22 mouse cellular contexts compared by ENCODE assay signal in genomic region chr11:32798445-32798844, GRCm38 (mm10). TPM values are rescaled to one million over a fixed set of nuclear protein-coding genes. Genes with fewer than 3 reads are reported as not detected.
DNase-seq lines count a peak whose midpoint lies in the region; ATAC-seq and TF ChIP-seq lines count a peak whose summit lies in the region.
"Had no signal": no experiment of that assay in that cellular context is flagged by ENCODE, and none has a peak within 500 bp of the region (broad histone marks: within the 10 kb centered on the region; RNA-seq: fewer than 3 reads in every experiment).

No protein-coding gene starts in this region.

- no peak overlapping the region for H3K4me2 ChIP-seq in forebrain, embryonic 15.5 days (replicated peaks)
- H3K4me2 ChIP-seq in forebrain, postnatal 0 days (ENCODE audit: low read depth): no peak overlapping the region
- no peak overlapping the region for H3K4me2 ChIP-seq in kidney, embryonic 14.5 days (replicated peaks; ENCODE audit: low read depth, low read length)
- no peak overlapping the region for H3K4me2 ChIP-seq in neural tube, embryonic 14.5 days (ENCODE audit: low read depth, low read length)
- H3K4me2 ChIP-seq: liver, embryonic 11.5 days had no signal

- 0 out of 2 replicates have a peak, but pooled peaks have one; percentile 23 for ATAC-seq in forebrain, embryonic 15.5 days (replicated peaks)
- no peak for ATAC-seq in forebrain, postnatal 0 days
- peak; percentile 56; the same call in 1 of the 2 replicates for ATAC-seq in kidney, embryonic 14.5 days (ENCODE audit: low FRiP score, low TSS enrichment)
- peak; percentile 39; the same call in 1 of the 2 replicates for ATAC-seq in neural tube, embryonic 14.5 days (ENCODE audit: low read depth)
- ATAC-seq: forebrain, embryonic 14.5 days; midbrain, embryonic 16.5 days had no signal

- H3K36me3 ChIP-seq in forebrain, embryonic 15.5 days: no peaks in the 10 kb centered on the region
- H3K36me3 ChIP-seq in forebrain, postnatal 0 days (ENCODE audit: insufficient read depth): no peaks in the 10 kb centered on the region
- H3K36me3 ChIP-seq in kidney, embryonic 14.5 days (ENCODE audit: control insufficient read depth, insufficient read depth, low read length): no peaks in the 10 kb centered on the region
- H3K36me3 ChIP-seq in neural tube, embryonic 14.5 days (ENCODE audit: control insufficient read depth, insufficient read depth, low read length): no peaks in the 10 kb centered on the region
- no peaks in the 10 kb centered on the region for H3K36me3 ChIP-seq in thymus, adult 2 months (ENCODE audit: control insufficient read depth, insufficient read depth, low read length)

- no peak overlapping the region for H3K4me3 ChIP-seq in forebrain, embryonic 15.5 days
- no peak overlapping the region for H3K4me3 ChIP-seq in forebrain, postnatal 0 days (ENCODE audit: low read depth, low read length)
- H3K4me3 ChIP-seq in kidney, embryonic 14.5 days (ENCODE audit: low read length): no peak overlapping the region
- H3K4me3 ChIP-seq in neural tube, embryonic 14.5 days (ENCODE audit: low read depth, low read length): no peak overlapping the region
- no peak overlapping the region for H3K4me3 ChIP-seq in thymus, adult 2 months (ENCODE audit: control insufficient read depth, insufficient read depth, low read length)

- TF ChIP-seq POLR2A in thymus, adult 2 months (IDR thresholded peaks at IDR 0.05; ENCODE audit: control insufficient read depth, extremely low read depth, insufficient read depth, low read length, poor library complexity): no peak

- no peak overlapping the region for H3K9ac ChIP-seq in forebrain, embryonic 15.5 days (replicated peaks)
- no peak overlapping the region for H3K9ac ChIP-seq in forebrain, postnatal 0 days
- no peak overlapping the region for H3K9ac ChIP-seq in kidney, embryonic 14.5 days (ENCODE audit: low read depth, low read length)
- no peak overlapping the region for H3K9ac ChIP-seq in neural tube, embryonic 14.5 days (replicated peaks; ENCODE audit: low read depth, low read length)

- WGBS in forebrain, embryonic 15.5 days: 74% methylated on average over 4 of the region's 4 CpGs
- 60% methylated on average over 4 of the region's 4 CpGs for WGBS in forebrain, postnatal 0 days
- WGBS in kidney, embryonic 14.5 days: 29% methylated on average over 4 of the region's 4 CpGs
- 37% methylated on average over 4 of the region's 4 CpGs for WGBS in neural tube, embryonic 14.5 days
- WGBS in thymus, adult 2 months: 85% methylated on average over 4 of the region's 4 CpGs

- no peaks in the 10 kb centered on the region for H3K9me3 ChIP-seq in forebrain, embryonic 15.5 days
- no peaks in the 10 kb centered on the region for H3K9me3 ChIP-seq in forebrain, postnatal 0 days (ENCODE audit: low read length)
- H3K9me3 ChIP-seq in kidney, embryonic 14.5 days (ENCODE audit: control insufficient read depth, low read length): no peaks in the 10 kb centered on the region
- no peaks in the 10 kb centered on the region for H3K9me3 ChIP-seq in neural tube, embryonic 14.5 days (ENCODE audit: control insufficient read depth, low read length)

- no peak for TF ChIP-seq CTCF in forebrain, postnatal 0 days (IDR thresholded peaks at IDR 0.05; ENCODE audit: low read depth)
- TF ChIP-seq CTCF in thymus, adult 2 months (IDR thresholded peaks at IDR 0.05; ENCODE audit: borderline replicate concordance, control insufficient read depth, extremely low read depth, insufficient read depth, low read length, poor library complexity): no peak

- H3K4me1 ChIP-seq in forebrain, embryonic 15.5 days: peaks cover 13% of the 10 kb centered on the region
- H3K4me1 ChIP-seq in forebrain, postnatal 0 days (ENCODE audit: insufficient read depth): no peaks in the 10 kb centered on the region
- peaks cover 7% of the 10 kb centered on the region for H3K4me1 ChIP-seq in kidney, embryonic 14.5 days (ENCODE audit: control insufficient read depth, insufficient read depth, low read length)
- H3K4me1 ChIP-seq in neural tube, embryonic 14.5 days (ENCODE audit: control insufficient read depth, insufficient read depth, low read length): peaks cover 5% of the 10 kb centered on the region; the same call in 1 of the 2 replicates
- no peaks in the 10 kb centered on the region for H3K4me1 ChIP-seq in thymus, adult 2 months (replicated peaks; ENCODE audit: control insufficient read depth, insufficient read depth, low read length)

- H3K27ac ChIP-seq in forebrain, embryonic 15.5 days (replicated peaks): no peak overlapping the region
- H3K27ac ChIP-seq in forebrain, postnatal 0 days (ENCODE audit: low read depth, low read length): no peak overlapping the region
- no peak overlapping the region for H3K27ac ChIP-seq in kidney, embryonic 14.5 days (ENCODE audit: low read depth, low read length)
- H3K27ac ChIP-seq in neural tube, embryonic 14.5 days (ENCODE audit: low read depth, low read length): no peak overlapping the region
- no peak overlapping the region for H3K27ac ChIP-seq in thymus, adult 2 months (ENCODE audit: control insufficient read depth, insufficient read depth, low read length)

- no peak for DNase-seq in forebrain, postnatal 0 days
- DNase-seq in kidney, postnatal 36 days: no peak
- DNase-seq in neural tube, embryonic 10.5 days (ENCODE audit: extremely low spot score, low spot score): no peak
- DNase-seq in right cerebral cortex, postnatal 25 days: no peak
- no peak for DNase-seq in thymus, adult 2 months
- DNase-seq: adrenal gland, postnatal 14 days; kidney, adult 9 months; thymus, postnatal 25 days had no signal

- no peaks in the 10 kb centered on the region for H3K27me3 ChIP-seq in forebrain, embryonic 15.5 days
- H3K27me3 ChIP-seq in forebrain, postnatal 0 days (ENCODE audit: insufficient read depth, low read length): no peaks in the 10 kb centered on the region
- no peaks in the 10 kb centered on the region for H3K27me3 ChIP-seq in kidney, embryonic 14.5 days (ENCODE audit: control insufficient read depth, insufficient read depth, low read length)
- no peaks in the 10 kb centered on the region for H3K27me3 ChIP-seq in neural tube, embryonic 14.5 days (ENCODE audit: control insufficient read depth, insufficient read depth, low read length)
- H3K27me3 ChIP-seq in thymus, adult 2 months (ENCODE audit: control insufficient read depth, insufficient read depth, low read length): no peaks in the 10 kb centered on the region

RNA-seq across cellular contexts. Expression of gene Smim23, which starts 26.0 kb away (rescaled TPM):
- not detected in 2 replicates for polyA plus RNA-seq in forebrain, embryonic 15.5 days (2015; fragmentation: Nextera tagmentation; extraction: Ambion mirVana)
- total RNA-seq in forebrain, postnatal 0 days (2014; rRNA removed): not detected in 2 replicates
- not detected in 2 replicates for polyA plus RNA-seq in forebrain, postnatal 0 days (2015; fragmentation: Nextera tagmentation; extraction: Ambion mirVana)
- polyA plus RNA-seq in kidney, embryonic 14.5 days (2014; fragmentation: Nextera tagmentation; extraction: Ambion mirVana): not detected in 2 replicates
- polyA plus RNA-seq in neural tube, embryonic 14.5 days (2014; fragmentation: Nextera tagmentation; extraction: Ambion mirVana): not detected in 2 replicates
- polyA plus RNA-seq in thymus, adult 2 months (2012; rRNA removed): not detected in 2 replicates
- total RNA-seq: adrenal gland, postnatal 14 days; common myeloid progenitor, adult 5-6 weeks; gastrocnemius, adult 18-20 months; granulocyte monocyte progenitor cell, adult 5-6 weeks; hematopoietic stem cell, adult 5-6 weeks; megakaryocyte progenitor cell, adult 5-6 weeks had no signal
- polyA plus RNA-seq: cerebellum, adult 2 months; forebrain, embryonic 14.5 days; liver, embryonic 11.5 days; lung, embryonic 16.5 days; midbrain, embryonic 16.5 days; neural tube, embryonic 11.5 days had no signal
